Mouse (Mus musculus) liver, embryonic 14.5 days (tissue): ENCODE measurements around the gene Opalin. TPM values are rescaled to one million over a fixed set of nuclear protein-coding genes. Genes with fewer than 3 reads are reported as not detected.

Experiments used
- ATAC-seq: fragments of 200-750 bp; cut with Nextera tagmentation; 2 replicates; pipeline ENCODE4 v1.8.0; 2017; ENCODE audit warnings: moderate number of reproducible peaks, mild to moderate bottlenecking, moderate library complexity; ENCODE audit not compliant: insufficient read depth
- DNase-seq, 3 experiments: peaks; one replicate each; pipeline ENCODE4 v3.0.0-alpha.2; 2012 to 2013; ENCODE audit warnings: low read depth in 3 of 3, low spot score in 3 of 3
- H3K27ac ChIP-seq: fragments of 300-500 bp; sonication (generic); 2 replicates; pipeline ENCODE4 v1.5.1; 2014; ENCODE audit warnings: moderate library complexity, mild to moderate bottlenecking, control low read depth, inconsistent platforms
- H3K27me3 ChIP-seq: fragments of 300-500 bp; sonication (generic); 2 replicates; pipeline ENCODE4 v1.6.1; 2014; ENCODE audit warnings: mild to moderate bottlenecking, low read length, moderate library complexity; ENCODE audit not compliant: control insufficient read depth, insufficient read depth
- H3K36me3 ChIP-seq: fragments of 300-500 bp; sonication (generic); replicated peaks from 2 replicates; pipeline ENCODE4 v1.6.1; 2014; ENCODE audit warnings: low read depth; ENCODE audit not compliant: control insufficient read depth, insufficient read depth
- H3K4me1 ChIP-seq, 2 experiments: fragments of 200-500 bp in 1 of 2; fragments of 300-500 bp in 1 of 2; sonication (generic) in 1 of 2; replicated peaks; 2 replicates each; pipeline ENCODE4 v1.6.1; 2012 to 2014; ENCODE audit warnings: antibody characterized with exemption in 1 of 2, inconsistent platforms in 1 of 2, low read length in 1 of 2; ENCODE audit not compliant: control insufficient read depth in 2 of 2, insufficient read depth in 2 of 2
- H3K4me2 ChIP-seq: fragments of 300-500 bp; sonication (generic); 2 replicates; pipeline ENCODE4 v1.6.1; 2014; ENCODE audit warnings: low read depth, mild to moderate bottlenecking, control low read depth, moderate library complexity
- H3K4me3 ChIP-seq, 2 experiments: fragments of 200-500 bp in 1 of 2; fragments of 300-500 bp in 1 of 2; sonication (generic) in 1 of 2; 2 replicates each; pipeline ENCODE4 v1.5.1; 2012 to 2014; ENCODE audit warnings: low read depth in 2 of 2, low read length in 2 of 2, mild to moderate bottlenecking in 2 of 2, control low read depth in 1 of 2, inconsistent platforms in 1 of 2, moderate library complexity in 1 of 2; ENCODE audit not compliant: insufficient read depth in 1 of 2
- H3K9ac ChIP-seq: fragments of 300-500 bp; sonication (generic); replicated peaks from 2 replicates; pipeline ENCODE4 v1.6.1; 2014; ENCODE audit warnings: mild to moderate bottlenecking, control low read depth, moderate library complexity
- H3K9me3 ChIP-seq: fragments of 300-500 bp; sonication (generic); 2 replicates; pipeline ENCODE4 v1.6.1; 2016; ENCODE audit warnings: low read length, mixed read lengths; ENCODE audit not compliant: control insufficient read depth
- CTCF ChIP-seq: IDR thresholded peaks from 2 replicates; pipeline ENCODE4 v1.5.1; 2016; ENCODE audit warnings: antibody characterized with exemption, low read depth, control low read depth
- EP300 ChIP-seq: IDR thresholded peaks from 2 replicates; pipeline ENCODE4 v1.6.1; 2016; ENCODE audit warnings: antibody characterized with exemption, low read depth
- WGBS: fragments of 180-500 bp; shearing (Covaris S2); extraction: QIAGEN DNeasy Blood & Tissue Kit; methylation state at CpG from one replicate; pipeline ENCODE4 v1.1.7; 2014; ENCODE audit not compliant: insufficient replicate concordance; 5-methylcytosine and 5-hydroxymethylcytosine counted together
- polyA plus RNA-seq, 2 experiments: library from polyadenylated mRNA; depleted of rRNA in 1 of 2; stranded (reverse) in 1 of 2; unstranded in 1 of 2; fragments of >200 nt; fragmentation: Nextera tagmentation in 1 of 2; extraction: Ambion mirVana in 1 of 2; gene quantifications; 2 replicates each; pipeline versions ENCODE4 v1.2.1 to v1.2.3; 2012 to 2014

Gene Opalin
- polyA plus RNA-seq, 2 experiments: not detected

- 63% methylated on average over 6 of the region's 6 CpGs for WGBS
- no peaks in the 10 kb centered on the region for H3K36me3 ChIP-seq
- ATAC-seq (no peak), DNase-seq (no peak)
- H3K27me3 ChIP-seq: peaks cover 6% of the 10 kb centered on the region; the same call in 1 of the 2 replicates
- no peak overlapping the region for H3K27ac ChIP-seq
- H3K4me3 ChIP-seq: no peak overlapping the region
- TF ChIP-seq EP300 (no peak), CTCF (no peak)
- H3K9me3 ChIP-seq: no peaks in the 10 kb centered on the region
- no peak overlapping the region for H3K4me2 ChIP-seq
- no peaks in the 10 kb centered on the region for H3K4me1 ChIP-seq
- no peak overlapping the region for H3K9ac ChIP-seq
These were observed 9.4 kb upstream of the Opalin start for GRCm38 (mm10) chr19:41086289-41086688.

GRCm38 (mm10) chr19:41083646-41084045 lies 6.7 kb upstream of the Opalin start:
- 65% methylated on average over 14 of the region's 14 CpGs for WGBS
- no peak overlapping the region for H3K27ac ChIP-seq
- H3K36me3 ChIP-seq: no peaks in the 10 kb centered on the region
- no peak overlapping the region for H3K9ac ChIP-seq
- H3K4me3 ChIP-seq: no peak overlapping the region
- DNase-seq: no peak
- no peaks in the 10 kb centered on the region for H3K9me3 ChIP-seq
- no peak for ATAC-seq
- no peak for TF ChIP-seq CTCF
- TF ChIP-seq EP300: no peak
- peaks cover 2% of the 10 kb centered on the region; the same call in 1 of the 2 replicates for H3K27me3 ChIP-seq
- no peak overlapping the region for H3K4me2 ChIP-seq
- no peaks in the 10 kb centered on the region for H3K4me1 ChIP-seq

GRCm38 (mm10) chr19:41081589-41081988 lies 4.7 kb upstream of the Opalin start:
- DNase-seq (no peak), ATAC-seq (no peak)
- TF ChIP-seq CTCF (no peak), EP300 (no peak)
- H3K36me3 ChIP-seq: no peaks in the 10 kb centered on the region
- H3K4me3 ChIP-seq: no peak overlapping the region
- H3K4me1 ChIP-seq: no peaks in the 10 kb centered on the region
- no peaks in the 10 kb centered on the region for H3K27me3 ChIP-seq
- H3K4me2 ChIP-seq: no peak overlapping the region
- H3K9me3 ChIP-seq: no peaks in the 10 kb centered on the region
- 56% methylated on average over 3 of the region's 3 CpGs for WGBS
- H3K9ac ChIP-seq: no peak overlapping the region
- no peak overlapping the region for H3K27ac ChIP-seq

- Histone ChIP-seq H3K4me1 (no peaks in the 10 kb centered on the region), H3K9ac (no peak overlapping the region), H3K9me3 (no peaks in the 10 kb centered on the region), H3K27ac (no peak overlapping the region), H3K27me3 (no peaks in the 10 kb centered on the region), H3K4me3 (no peak overlapping the region), H3K36me3 (no peaks in the 10 kb centered on the region), H3K4me2 (no peak overlapping the region)
- no peak for TF ChIP-seq EP300
- no peak for TF ChIP-seq CTCF
- DNase-seq (no peak), ATAC-seq (no peak)
- 63% methylated on average over 14 of the region's 14 CpGs for WGBS
These were observed 3.0 kb downstream of the Opalin start for GRCm38 (mm10) chr19:41073746-41074455.

- no peaks in the 10 kb centered on the region for H3K4me1 ChIP-seq
- no peak overlapping the region for H3K4me2 ChIP-seq
- H3K36me3 ChIP-seq: no peaks in the 10 kb centered on the region
- WGBS: 5% methylated on average over 8 of the region's 8 CpGs
- H3K4me3 ChIP-seq: no peak overlapping the region
- peak; percentile 70 to 82 (median 77) for DNase-seq
- peak; percentile 99 for TF ChIP-seq CTCF
- no peak for TF ChIP-seq EP300
- H3K27ac ChIP-seq: no peak overlapping the region
- ATAC-seq: no peak
- no peak overlapping the region for H3K9ac ChIP-seq
- H3K27me3 ChIP-seq: no peaks in the 10 kb centered on the region
- H3K9me3 ChIP-seq: no peaks in the 10 kb centered on the region
These were observed 5.4 kb downstream of the Opalin start for GRCm38 (mm10) chr19:41071500-41071899.
